ENCODE assay signal across 8 mouse cellular contexts in genomic region chr4:117202046-117202991, GRCm38 (mm10). TPM values are rescaled to one million over a fixed set of nuclear protein-coding genes. Genes with fewer than 3 reads are reported as not detected.
DNase-seq lines count a peak whose midpoint lies in the region; ATAC-seq and TF ChIP-seq lines count a peak whose summit lies in the region.

No protein-coding gene starts in this region.

- TF ChIP-seq CTCF in G1E (IDR thresholded peaks at IDR 0.05; ENCODE audit: low read depth, low read length): peak; percentile 33; the same call in 1 of the 2 replicates

- peak overlapping the region; percentile 60 for H3K27ac ChIP-seq in stomach, embryonic 16.5 days (ENCODE audit: low read length)

- H3K9ac ChIP-seq in stomach, embryonic 16.5 days (ENCODE audit: low read length): peak overlapping the region; percentile 63

- ATAC-seq in G1E (ENCODE audit: extremely low read depth, insufficient number of reproducible peaks, low FRiP score, poor library complexity, severe bottlenecking): peak; percentile 75
- peak; percentile 97 for ATAC-seq in megakaryocyte-erythroid progenitor cell, adult 5-6 weeks (replicated peaks; ENCODE audit: low FRiP score, low TSS enrichment, poor library complexity, severe bottlenecking)
- peak; percentile 86 for ATAC-seq in stomach, embryonic 16.5 days (ENCODE audit: insufficient read depth, low FRiP score)

- no peaks in the 10 kb centered on the region for H3K9me3 ChIP-seq in G1E (replicated peaks)
- no peaks in the 10 kb centered on the region for H3K9me3 ChIP-seq in stomach, embryonic 16.5 days (replicated peaks; ENCODE audit: control insufficient read depth, low read length)

- H3K27me3 ChIP-seq in G1E (ENCODE audit: insufficient read depth, low read length): 0 out of 2 replicates have a peak, but pooled peaks cover 2% of the 10 kb centered on the region
- no peaks in the 10 kb centered on the region for H3K27me3 ChIP-seq in stomach, embryonic 16.5 days (ENCODE audit: control insufficient read depth, insufficient read depth, low read length)

- intact Hi-C loops in heart, postnatal 10 days (cut with DNase I): no loop called here

- peaks cover 3% of the 10 kb centered on the region; the same call in 1 of the 2 replicates for H3K4me1 ChIP-seq in G1E (ENCODE audit: insufficient read depth, low read depth, low read length)
- no peaks in the 10 kb centered on the region for H3K4me1 ChIP-seq in stomach, embryonic 16.5 days (ENCODE audit: control insufficient read depth, insufficient read depth, low read length)

- DNase-seq in adrenal gland, adult 2 months: peak; percentile 41
- no peak for DNase-seq in adrenal gland, adult 8-10 months
- DNase-seq in G1E (ENCODE audit: low spot score): peak; percentile 56
- peak; percentile 87 for DNase-seq in embryo, embryonic 9.5 days (ENCODE audit: extremely low spot score)
- peak; percentile 63 to 73 for DNase-seq in heart, postnatal 10 days
- peak; percentile 61 to 67 for DNase-seq in kidney, postnatal 36 days

- 1% methylated on average over 25 of the region's 25 CpGs for WGBS in stomach, embryonic 16.5 days

- H3K36me3 ChIP-seq in G1E (replicated peaks): no peaks in the 10 kb centered on the region
- no peaks in the 10 kb centered on the region for H3K36me3 ChIP-seq in stomach, embryonic 16.5 days (ENCODE audit: control insufficient read depth, insufficient read depth, low read length)

- peak overlapping the region; percentile 58 for H3K4me2 ChIP-seq in stomach, embryonic 16.5 days (ENCODE audit: low read depth, low read length)

- H3K4me3 ChIP-seq in G1E (ENCODE audit: low read depth, low read length): no peak overlapping the region
- H3K4me3 ChIP-seq in stomach, embryonic 16.5 days (replicated peaks; ENCODE audit: low read length): peak overlapping the region; percentile 41

RNA-seq across cellular contexts. Expression of gene Kif2c, which starts 19.9 kb away (rescaled TPM):
- total RNA-seq in adrenal gland, adult 2 months (2021): 1 to 10 TPM in 1 of 2 experiments, under 1 TPM in 1; 0.98 to 1.1 TPM
- 0.40 and 0.45 TPM in 2 replicates for polyA plus RNA-seq in adrenal gland, adult 2 months (2012; rRNA removed)
- 1 to 10 TPM in 1 of 4 experiments, under 1 TPM in 3; 0.87 to 1.1 (median 0.93) TPM for total RNA-seq in adrenal gland, adult 8-10 months (2022)
- total RNA-seq in G1E (2014; fragmentation: Nextera tagmentation) (50.6 and 62.8 TPM in 2 replicates), G1E (2017) (50.6 and 52.0 TPM in 2 replicates)
- polyA plus RNA-seq in G1E (2012): 7.1 and 8.6 TPM in 2 replicates
- 1 to 10 TPM; 5.2 to 8.0 TPM for total RNA-seq in heart, postnatal 10 days (2021)
- 28.1 and 34.2 TPM in 2 replicates for total RNA-seq in megakaryocyte-erythroid progenitor cell, adult 5-6 weeks (2014; fragmentation: Nextera tagmentation)
- 28.9 and 29.6 TPM in 2 replicates for total RNA-seq in megakaryocyte-erythroid progenitor cell, adult 5-6 weeks (2017)
- polyA plus RNA-seq in stomach, embryonic 16.5 days (2015; fragmentation: Nextera tagmentation; extraction: Ambion mirVana): 42.4 and 44.3 TPM in 2 replicates

RNA-seq across cellular contexts. Expression of gene Rps8, which starts 46.3 kb away (rescaled TPM):
- total RNA-seq in adrenal gland, adult 2 months (2021): 1,000 to 10,000 TPM in 1 of 2 experiments, 100 to 1,000 TPM in 1; 552 to 1,148 TPM
- 156 and 162 TPM in 2 replicates for polyA plus RNA-seq in adrenal gland, adult 2 months (2012; rRNA removed)
- total RNA-seq in adrenal gland, adult 8-10 months (2022): 1,000 to 10,000 TPM in 2 of 4 experiments, 100 to 1,000 TPM in 2; 974 to 1,059 (median 1,012) TPM
- total RNA-seq in G1E (2014; fragmentation: Nextera tagmentation): 2,089 and 2,273 TPM in 2 replicates
- total RNA-seq in G1E (2017): 1,736 TPM in 2 replicates
- 2,887 and 5,494 TPM in 2 replicates for polyA plus RNA-seq in G1E (2012)
- total RNA-seq in heart, postnatal 10 days (2021): 100 to 1,000 TPM; 803 to 807 TPM
- total RNA-seq in megakaryocyte-erythroid progenitor cell, adult 5-6 weeks (2014; fragmentation: Nextera tagmentation): 5,319 and 5,634 TPM in 2 replicates
- 1,767 and 2,088 TPM in 2 replicates for total RNA-seq in megakaryocyte-erythroid progenitor cell, adult 5-6 weeks (2017)
- polyA plus RNA-seq in stomach, embryonic 16.5 days (2015; fragmentation: Nextera tagmentation; extraction: Ambion mirVana): 671 and 829 TPM in 2 replicates

RNA-seq across cellular contexts. Expression of gene Tmem53, which starts 49.4 kb away (rescaled TPM):
- total RNA-seq in adrenal gland, adult 2 months (2021): 10 to 100 TPM; 57.3 to 75.3 TPM
- polyA plus RNA-seq in adrenal gland, adult 2 months (2012; rRNA removed): 172 and 232 TPM in 2 replicates
- total RNA-seq in adrenal gland, adult 8-10 months (2022): 100 to 1,000 TPM in 1 of 4 experiments, 10 to 100 TPM in 3; 52.4 to 103 (median 74.9) TPM
- total RNA-seq in G1E (2014; fragmentation: Nextera tagmentation): 0.90 TPM in 1 of 2 replicates, not detected in the other
- total RNA-seq in G1E (2017): 0.16 TPM in 1 of 2 replicates, not detected in the other
- 0.07 and 0.08 TPM in 2 replicates for polyA plus RNA-seq in G1E (2012)
- 10 to 100 TPM; 28.5 to 40.0 TPM for total RNA-seq in heart, postnatal 10 days (2021)
- total RNA-seq in megakaryocyte-erythroid progenitor cell, adult 5-6 weeks (2014; fragmentation: Nextera tagmentation): not detected in 2 replicates
- not detected in 2 replicates for total RNA-seq in megakaryocyte-erythroid progenitor cell, adult 5-6 weeks (2017)
- polyA plus RNA-seq in stomach, embryonic 16.5 days (2015; fragmentation: Nextera tagmentation; extraction: Ambion mirVana): 14.2 and 14.6 TPM in 2 replicates

RNA-seq across cellular contexts. Expression of gene Armh1, which starts 49.6 kb away (rescaled TPM):
- 1 to 10 TPM; 2.2 to 2.8 TPM for total RNA-seq in adrenal gland, adult 2 months (2021)
- 6.1 and 6.7 TPM in 2 replicates for polyA plus RNA-seq in adrenal gland, adult 2 months (2012; rRNA removed)
- total RNA-seq in adrenal gland, adult 8-10 months (2022): 1 to 10 TPM; 2.6 to 3.7 (median 3.0) TPM
- not detected in 2 replicates for total RNA-seq in G1E (2014; fragmentation: Nextera tagmentation)
- not detected in 2 replicates for total RNA-seq in G1E (2017)
- polyA plus RNA-seq in G1E (2012): not detected in 2 replicates
- under 1 TPM; 0.35 to 0.38 TPM for total RNA-seq in heart, postnatal 10 days (2021)
- not detected in 2 replicates for total RNA-seq in megakaryocyte-erythroid progenitor cell, adult 5-6 weeks (2014; fragmentation: Nextera tagmentation)
- not detected in 2 replicates for total RNA-seq in megakaryocyte-erythroid progenitor cell, adult 5-6 weeks (2017)
- 0.32 and 0.61 TPM in 2 replicates for polyA plus RNA-seq in stomach, embryonic 16.5 days (2015; fragmentation: Nextera tagmentation; extraction: Ambion mirVana)

Comparison
In these comparisons a context has a peak if more than half of its experiments do, and no peak if none do; other contexts are left out.
1. RNA of gene Tmem53, which starts 49.4 kb away (total RNA-seq): 52.4 to 103 TPM in adrenal gland, adult 8-10 months, 57.3 to 75.3 TPM in adrenal gland, adult 2 months and 28.5 to 40.0 TPM in heart, postnatal 10 days; 0.16 to 0.90 TPM in G1E and not detected in megakaryocyte-erythroid progenitor cell, adult 5-6 weeks; every median in the first group is over 10 times any median in the second.
2. Peak in every context shown above with its lines, with median percentiles within 50 percentile points of each other: ATAC-seq.